Mouse (Mus musculus): ENCODE measurements around the gene Adgrg1. TPM values are rescaled to one million over a fixed set of nuclear protein-coding genes. Genes with fewer than 3 reads are reported as not detected.
A peak's percentile ranks its signal among the peaks of the same experiment; 100 is the strongest.

Gene Adgrg1
- polyA plus RNA-seq, 1 experiment from 2014 or later = 4.4 TPM

DNA sequence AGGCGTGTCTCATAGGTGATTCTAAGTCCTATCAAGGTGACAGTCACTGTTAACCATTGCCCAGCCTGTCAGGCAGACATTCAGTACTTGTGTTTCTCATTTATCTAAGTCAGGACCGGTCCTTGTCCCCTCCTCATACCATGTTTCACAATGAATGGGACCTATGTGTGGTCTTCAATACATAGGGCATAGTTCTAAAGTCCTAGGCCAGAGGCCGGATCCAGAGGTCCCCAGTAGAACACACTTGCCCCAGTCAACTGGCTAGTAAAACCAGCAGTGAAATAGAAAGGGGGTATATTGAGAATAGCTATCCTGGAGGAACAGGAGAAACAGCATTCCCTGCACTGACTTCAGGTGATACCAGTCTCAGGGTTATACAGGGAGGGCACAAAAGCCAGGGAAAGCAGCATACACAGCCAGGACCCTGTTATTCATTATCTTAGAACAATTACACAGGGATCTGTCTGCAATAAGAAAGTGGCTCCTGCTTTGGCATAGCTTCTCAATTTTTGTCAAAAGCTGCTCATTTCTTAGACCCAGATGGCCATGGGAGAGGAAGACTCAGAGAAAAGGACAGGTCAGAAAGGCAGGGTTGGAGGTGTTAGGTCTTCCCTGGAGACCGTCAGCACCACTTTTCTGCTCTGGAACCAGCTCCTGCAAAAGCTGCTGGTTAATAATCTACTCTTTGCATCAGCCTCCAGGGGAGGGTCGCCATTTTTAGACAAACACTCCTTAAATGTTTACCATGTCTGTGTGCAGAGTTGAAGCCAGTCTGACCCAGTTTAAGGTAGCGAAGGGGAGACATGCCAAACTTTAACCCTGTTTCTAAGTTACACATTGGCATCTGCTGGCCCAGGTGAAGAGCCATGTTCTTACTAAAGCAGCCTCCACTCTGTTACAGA is 67.6 kb downstream of the Adgrg1 start:
- no peak for ATAC-seq (ENCODE audit: extremely low read depth, insufficient number of reproducible peaks, low FRiP score, low TSS enrichment)
- H3K36me3 ChIP-seq = no peaks in the 10 kb centered on the region
- no peak overlapping the region for H3K4me2 ChIP-seq
- WGBS = 61% methylated on average over 6 of the region's 6 CpGs
- no peaks in the 10 kb centered on the region for H3K9me3 ChIP-seq
- H3K9ac ChIP-seq = no peak overlapping the region
- H3K4me3 ChIP-seq = no peak overlapping the region
- no peak overlapping the region for H3K27ac ChIP-seq (replicated peaks)
- H3K27me3 ChIP-seq (replicated peaks) = no peaks in the 10 kb centered on the region; the same call in 1 of the 2 replicates
- H3K4me1 ChIP-seq = no peaks in the 10 kb centered on the region

DNA sequence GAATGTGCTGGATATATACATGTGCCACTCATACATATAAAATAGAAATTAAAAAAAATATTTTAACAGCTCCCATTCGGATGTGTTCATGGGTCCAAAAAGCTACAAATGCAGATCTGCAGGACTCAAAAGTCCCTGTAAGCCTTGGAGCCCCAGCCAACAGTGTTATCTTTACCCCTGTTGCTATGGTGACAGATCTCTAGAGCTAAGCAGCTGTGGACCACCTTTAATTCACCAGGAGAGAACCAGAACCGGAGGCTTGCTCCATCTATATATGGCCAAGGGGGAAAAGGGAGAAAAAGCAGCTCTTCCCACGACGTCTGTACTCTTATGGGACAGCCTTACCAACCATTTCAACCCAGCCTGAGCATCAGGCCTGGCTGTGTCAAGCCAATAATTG is 70.3 kb downstream of the Adgrg1 start:
- no peak overlapping the region for H3K9ac ChIP-seq
- 60% methylated on average over 4 of the region's 4 CpGs for WGBS

DNA sequence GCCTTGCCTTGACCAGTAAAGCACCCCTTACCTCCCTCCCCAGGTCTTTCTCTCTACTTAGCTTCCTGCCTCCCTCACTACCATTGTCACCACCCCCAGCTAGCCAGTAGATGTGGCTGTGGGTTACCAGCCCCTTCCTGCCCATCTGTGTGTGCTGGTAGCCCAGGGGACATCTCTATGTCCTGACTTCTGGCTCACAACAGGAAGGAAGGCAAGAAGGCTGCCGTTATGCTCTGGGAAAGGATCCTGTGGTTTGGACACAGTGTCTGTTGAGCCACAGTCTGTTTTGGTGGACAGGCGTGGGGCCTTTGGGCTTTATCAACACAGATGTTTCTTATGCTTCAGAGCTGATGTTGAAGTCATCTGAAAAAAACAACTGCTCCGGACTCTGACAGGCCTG is 72.4 kb downstream of the Adgrg1 start:
- ATAC-seq (ENCODE audit: extremely low read depth, insufficient number of reproducible peaks, low FRiP score, low TSS enrichment) = no peak
- no peaks in the 10 kb centered on the region for H3K9me3 ChIP-seq
- H3K9ac ChIP-seq = no peak overlapping the region
- no peaks in the 10 kb centered on the region for H3K4me1 ChIP-seq
- no peak overlapping the region for H3K4me3 ChIP-seq
- no peaks in the 10 kb centered on the region; the same call in none of the 2 replicates for H3K27me3 ChIP-seq (replicated peaks)
- H3K27ac ChIP-seq (replicated peaks) = no peak overlapping the region
- H3K36me3 ChIP-seq = no peaks in the 10 kb centered on the region
- no peak overlapping the region for H3K4me2 ChIP-seq
- 61% methylated on average over 3 of the region's 3 CpGs for WGBS

More for the DNA sequence above, 70.3 kb downstream of the Adgrg1 start:
- H3K27me3 ChIP-seq (replicated peaks) = no peaks in the 10 kb centered on the region; the same call in none of the 2 replicates
- ATAC-seq (ENCODE audit: extremely low read depth, insufficient number of reproducible peaks, low FRiP score, low TSS enrichment) = no peak
- no peaks in the 10 kb centered on the region for H3K36me3 ChIP-seq
- no peaks in the 10 kb centered on the region for H3K4me1 ChIP-seq
- no peak overlapping the region for H3K4me3 ChIP-seq
- no peak overlapping the region for H3K27ac ChIP-seq (replicated peaks)
- H3K9me3 ChIP-seq = no peaks in the 10 kb centered on the region
- H3K4me2 ChIP-seq = no peak overlapping the region

GRCm38 (mm10) chr8:95047884-95048680 is 73.5 kb downstream of the Adgrg1 start:
- Histone ChIP-seq H3K4me2 (no peak overlapping the region), H3K9me3 (no peaks in the 10 kb centered on the region), H3K9ac (no peak overlapping the region), H3K36me3 (no peaks in the 10 kb centered on the region), H3K4me3 (no peak overlapping the region), H3K27me3 (replicated peaks) (no peaks in the 10 kb centered on the region; the same call in 1 of the 2 replicates), H3K4me1 (no peaks in the 10 kb centered on the region), H3K27ac (replicated peaks) (no peak overlapping the region)
- ATAC-seq (ENCODE audit: extremely low read depth, insufficient number of reproducible peaks, low FRiP score, low TSS enrichment) = no peak
- 63% methylated on average over 6 of the region's 6 CpGs for WGBS

GRCm38 (mm10) chr8:95049636-95050035 is 75.1 kb downstream of the Adgrg1 start:
- no peak for ATAC-seq (ENCODE audit: extremely low read depth, insufficient number of reproducible peaks, low FRiP score, low TSS enrichment)
- Histone ChIP-seq H3K36me3 (no peaks in the 10 kb centered on the region), H3K9me3 (no peaks in the 10 kb centered on the region), H3K4me1 (no peaks in the 10 kb centered on the region), H3K27me3 (replicated peaks) (no peaks in the 10 kb centered on the region; the same call in 1 of the 2 replicates), H3K4me3 (no peak overlapping the region), H3K27ac (replicated peaks) (no peak overlapping the region), H3K9ac (no peak overlapping the region), H3K4me2 (no peak overlapping the region)
- WGBS = 59% methylated on average over 2 of the region's 2 CpGs

DNA sequence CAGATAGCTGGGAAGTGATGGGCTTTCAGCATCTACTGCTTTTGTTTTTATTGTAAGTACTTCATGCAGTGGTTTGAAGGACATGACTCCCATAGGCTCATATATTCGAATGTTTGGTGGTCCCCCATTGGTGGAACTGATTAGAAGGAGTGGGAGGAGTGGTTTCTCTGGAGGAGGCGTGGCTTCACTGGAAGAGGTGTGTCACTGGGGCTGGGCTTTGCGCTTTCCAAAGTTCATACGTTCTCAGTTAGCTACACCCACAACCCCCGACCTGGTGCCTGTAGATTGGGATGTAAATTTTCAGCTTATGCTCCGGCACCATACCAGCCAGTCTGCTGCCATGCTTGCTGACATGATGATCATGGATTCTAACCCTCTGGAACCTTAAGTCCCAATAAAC is 79.9 kb downstream of the Adgrg1 start:
- Histone ChIP-seq H3K4me3 (no peak overlapping the region), H3K36me3 (no peaks in the 10 kb centered on the region), H3K9ac (no peak overlapping the region), H3K4me2 (no peak overlapping the region), H3K27ac (replicated peaks) (no peak overlapping the region), H3K9me3 (no peaks in the 10 kb centered on the region), H3K4me1 (peaks cover 5% of the 10 kb centered on the region), H3K27me3 (replicated peaks) (no peaks in the 10 kb centered on the region)
- no peak for ATAC-seq (ENCODE audit: extremely low read depth, insufficient number of reproducible peaks, low FRiP score, low TSS enrichment)
- 47% methylated on average over 6 of the region's 6 CpGs for WGBS

DNA sequence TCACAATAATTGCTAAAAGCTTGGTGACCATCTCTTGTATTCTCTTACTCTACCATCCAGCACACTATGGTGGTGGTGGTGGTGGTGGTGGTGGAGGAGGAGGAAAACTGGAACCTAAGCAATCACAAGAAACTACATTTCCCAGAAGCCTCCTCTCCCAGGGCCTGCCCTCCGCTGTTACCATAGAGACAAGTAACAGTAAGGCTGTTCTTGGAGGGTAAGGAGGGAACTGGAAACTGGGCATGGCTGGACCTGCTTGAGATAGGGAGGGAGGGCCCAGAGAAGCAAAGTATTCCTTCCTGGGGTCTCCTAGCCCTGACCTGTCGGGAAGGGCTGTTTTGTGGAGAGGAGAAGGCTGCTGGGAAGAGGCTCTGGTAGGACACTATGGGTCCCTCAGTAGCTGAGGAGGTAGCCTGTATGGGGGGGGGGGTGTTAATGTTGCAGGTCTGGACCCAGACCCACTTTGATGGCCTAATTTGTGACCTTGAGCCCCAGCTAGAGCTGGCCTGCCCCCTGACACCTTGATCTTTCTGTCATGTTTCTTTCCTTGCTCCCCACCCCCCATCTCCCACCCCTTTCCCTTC is 80.5 kb downstream of the Adgrg1 start, which contains the start of gene Drc7:
Gene Drc7 (plus strand): TSS at position 177 of the 584 bp plus-strand sequence.
- Histone ChIP-seq H3K27me3 (replicated peaks) (no peaks in the 10 kb centered on the region), H3K36me3 (no peaks in the 10 kb centered on the region), H3K9me3 (no peaks in the 10 kb centered on the region), H3K9ac (no peak within 1 kb of the TSS), H3K27ac (replicated peaks) (no peak within 1 kb of the TSS), H3K4me2 (no peak within 1 kb of the TSS), H3K4me3 (no peak within 1 kb of the TSS), H3K4me1 (peaks cover 9% of the 10 kb centered on the region)
- 27% methylated on average over 2 of the region's 2 CpGs for WGBS
- ATAC-seq (ENCODE audit: extremely low read depth, insufficient number of reproducible peaks, low FRiP score, low TSS enrichment) = peak; percentile 52; the same call in 1 of the 2 replicates

- no peak overlapping the region for H3K27ac ChIP-seq (replicated peaks)
- H3K4me1 ChIP-seq = peaks cover 12% of the 10 kb centered on the region
- no peak overlapping the region for H3K4me2 ChIP-seq
- no peaks in the 10 kb centered on the region for H3K9me3 ChIP-seq
- no peak overlapping the region for H3K9ac ChIP-seq
- WGBS = 77% methylated on average over 5 of the region's 5 CpGs
- H3K27me3 ChIP-seq (replicated peaks) = no peaks in the 10 kb centered on the region
- no peaks in the 10 kb centered on the region for H3K36me3 ChIP-seq
- no peak for ATAC-seq (ENCODE audit: extremely low read depth, insufficient number of reproducible peaks, low FRiP score, low TSS enrichment)
- H3K4me3 ChIP-seq = no peak overlapping the region
These were observed 81.9 kb downstream of the Adgrg1 start for GRCm38 (mm10) chr8:95056414-95056813.

DNA sequence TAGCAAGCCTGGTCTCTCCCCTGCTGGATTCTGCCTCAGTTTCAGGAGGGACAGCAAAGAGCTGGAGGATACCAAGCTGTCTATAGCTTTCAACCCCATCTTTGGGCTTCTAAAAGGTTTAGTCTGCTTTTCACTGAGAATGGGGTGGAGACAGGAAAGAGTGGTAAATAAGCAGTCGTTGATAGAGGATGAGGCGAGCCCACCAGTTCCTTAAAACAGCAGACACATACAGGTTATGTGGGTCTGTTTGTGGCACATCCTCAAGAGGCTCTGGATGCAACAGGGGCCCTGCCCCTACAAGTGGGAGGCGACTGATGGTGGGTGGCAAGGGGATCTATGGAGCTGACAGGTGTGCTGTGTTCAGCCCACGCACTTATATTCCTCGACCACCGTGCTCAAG is 84.1 kb downstream of the Adgrg1 start:
- ATAC-seq (ENCODE audit: extremely low read depth, insufficient number of reproducible peaks, low FRiP score, low TSS enrichment) = no peak
- H3K36me3 ChIP-seq = no peaks in the 10 kb centered on the region
- H3K4me3 ChIP-seq = no peak overlapping the region
- peaks cover 12% of the 10 kb centered on the region for H3K4me1 ChIP-seq
- WGBS = 69% methylated on average over 6 of the region's 6 CpGs
- no peaks in the 10 kb centered on the region for H3K27me3 ChIP-seq (replicated peaks)
- H3K27ac ChIP-seq (replicated peaks) = no peak overlapping the region
- H3K4me2 ChIP-seq = no peak overlapping the region
- H3K9ac ChIP-seq = no peak overlapping the region
- no peaks in the 10 kb centered on the region for H3K9me3 ChIP-seq

DNA sequence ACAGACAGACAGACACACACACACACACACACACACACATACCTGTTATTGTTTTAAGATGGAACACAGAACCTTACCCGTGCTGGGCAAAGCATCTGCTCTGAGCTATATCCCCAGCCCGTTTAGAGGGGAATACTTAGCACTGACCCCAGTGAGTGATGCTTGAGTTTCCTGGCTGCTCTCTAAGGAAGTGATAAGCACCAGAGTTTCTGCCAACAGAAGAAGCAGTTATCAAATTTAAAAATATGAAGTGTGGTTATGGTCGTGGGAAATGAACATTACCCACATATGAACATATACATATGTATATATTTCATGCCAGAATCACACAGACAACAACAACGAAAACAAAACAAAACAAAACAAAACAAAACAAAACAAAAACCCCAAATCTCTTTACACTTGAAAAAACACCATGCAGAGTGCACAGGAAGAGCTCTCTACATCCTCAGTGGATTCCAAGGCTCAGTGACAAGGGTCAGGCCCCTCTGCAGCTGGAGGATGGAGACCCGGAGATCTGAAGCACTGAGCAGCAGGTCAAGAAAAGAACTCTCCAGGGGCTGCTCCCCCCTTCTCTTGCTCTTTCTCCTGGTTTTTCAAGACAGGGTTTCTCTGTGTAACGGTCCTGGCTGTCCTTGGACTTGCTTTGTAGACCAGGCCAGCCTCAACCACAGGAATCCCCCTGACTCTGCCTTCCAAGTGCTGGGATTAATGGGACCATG is 85.4 kb downstream of the Adgrg1 start:
- Histone ChIP-seq H3K4me3 (no peak overlapping the region), H3K4me2 (no peak overlapping the region), H3K9me3 (no peaks in the 10 kb centered on the region), H3K27ac (replicated peaks) (peak overlapping the region; percentile 67), H3K9ac (no peak overlapping the region), H3K4me1 (peaks cover 12% of the 10 kb centered on the region), H3K27me3 (replicated peaks) (no peaks in the 10 kb centered on the region), H3K36me3 (no peaks in the 10 kb centered on the region)
- no peak for ATAC-seq (ENCODE audit: extremely low read depth, insufficient number of reproducible peaks, low FRiP score, low TSS enrichment)
- WGBS = 41% methylated on average over 6 of the region's 6 CpGs

Measured in heart, embryonic 13.5 days (tissue).